Mouse (Mus musculus) lung, postnatal 0 days (tissue): ENCODE measurements around the gene Grin2b. TPM values are rescaled to one million over a fixed set of nuclear protein-coding genes. Genes with fewer than 3 reads are reported as not detected.
A peak's percentile ranks its signal among the peaks of the same experiment; 100 is the strongest.

Experiments used
- ATAC-seq: fragments of 200-750 bp; cut with Nextera tagmentation; 2 replicates; pipeline ENCODE4 v1.8.0; 2017; ENCODE audit warnings: moderate library complexity
- DNase-seq: peaks from one replicate; pipeline ENCODE4 v3.0.0-alpha.2; 2016; ENCODE audit warnings: low spot score
- H3K27ac ChIP-seq: fragments of 300-500 bp; sonication (generic); 2 replicates; pipeline ENCODE4 v1.5.1; 2014; ENCODE audit warnings: antibody characterized with exemption, mild to moderate bottlenecking, low read length, mixed read lengths
- H3K27me3 ChIP-seq: fragments of 300-500 bp; sonication (generic); replicated peaks from 2 replicates; pipeline ENCODE4 v1.6.1; 2014; ENCODE audit warnings: low read length, mixed read lengths; ENCODE audit not compliant: insufficient read depth
- H3K36me3 ChIP-seq: fragments of 300-500 bp; sonication (generic); 2 replicates; pipeline ENCODE4 v1.6.1; 2014; ENCODE audit warnings: low read length, mixed read lengths; ENCODE audit not compliant: insufficient read depth
- H3K4me1 ChIP-seq: fragments of 300-500 bp; sonication (generic); 2 replicates; pipeline ENCODE4 v1.6.1; 2014; ENCODE audit warnings: antibody characterized with exemption, low read depth, low read length, mixed read lengths; ENCODE audit not compliant: insufficient read depth
- H3K4me2 ChIP-seq: fragments of 300-500 bp; sonication (generic); replicated peaks from 2 replicates; pipeline ENCODE4 v1.6.1; 2014; ENCODE audit warnings: low read depth, mild to moderate bottlenecking, low read length, moderate library complexity, mixed read lengths
- H3K4me3 ChIP-seq: fragments of 300-500 bp; sonication (generic); 2 replicates; pipeline ENCODE4 v1.5.1; 2014; ENCODE audit warnings: low read depth, low read length
- H3K9ac ChIP-seq: fragments of 300-500 bp; sonication (generic); replicated peaks from 2 replicates; pipeline ENCODE4 v1.6.1; 2014; ENCODE audit warnings: low read depth, mild to moderate bottlenecking
- H3K9me3 ChIP-seq: fragments of 300-500 bp; sonication (generic); 2 replicates; pipeline ENCODE4 v1.6.1; 2016; ENCODE audit warnings: low read length, mixed read lengths
- CTCF ChIP-seq: IDR thresholded peaks from 2 replicates; pipeline ENCODE4 v1.5.1; 2016; ENCODE audit warnings: antibody characterized with exemption, mild to moderate bottlenecking
- EP300 ChIP-seq: IDR thresholded peaks from 2 replicates; pipeline ENCODE4 v1.6.1; 2016; ENCODE audit warnings: antibody characterized with exemption, mild to moderate bottlenecking, control low read depth
- WGBS: fragments of 180-500 bp; shearing (Covaris S2); extraction: QIAGEN DNeasy Blood & Tissue Kit; methylation state at CpG from one replicate; pipeline ENCODE4 v1.1.7; 2014; 5-methylcytosine and 5-hydroxymethylcytosine counted together
- polyA plus RNA-seq: library from polyadenylated mRNA; unstranded; fragments of >200 nt; fragmentation: Nextera tagmentation; extraction: Ambion mirVana; gene quantifications from 2 replicates; pipeline ENCODE4 v1.2.1, GENCODE M21; 2015

The Grin2b gene
- polyA plus RNA-seq: 0.50 and 0.60 TPM in 2 replicates

DNA sequence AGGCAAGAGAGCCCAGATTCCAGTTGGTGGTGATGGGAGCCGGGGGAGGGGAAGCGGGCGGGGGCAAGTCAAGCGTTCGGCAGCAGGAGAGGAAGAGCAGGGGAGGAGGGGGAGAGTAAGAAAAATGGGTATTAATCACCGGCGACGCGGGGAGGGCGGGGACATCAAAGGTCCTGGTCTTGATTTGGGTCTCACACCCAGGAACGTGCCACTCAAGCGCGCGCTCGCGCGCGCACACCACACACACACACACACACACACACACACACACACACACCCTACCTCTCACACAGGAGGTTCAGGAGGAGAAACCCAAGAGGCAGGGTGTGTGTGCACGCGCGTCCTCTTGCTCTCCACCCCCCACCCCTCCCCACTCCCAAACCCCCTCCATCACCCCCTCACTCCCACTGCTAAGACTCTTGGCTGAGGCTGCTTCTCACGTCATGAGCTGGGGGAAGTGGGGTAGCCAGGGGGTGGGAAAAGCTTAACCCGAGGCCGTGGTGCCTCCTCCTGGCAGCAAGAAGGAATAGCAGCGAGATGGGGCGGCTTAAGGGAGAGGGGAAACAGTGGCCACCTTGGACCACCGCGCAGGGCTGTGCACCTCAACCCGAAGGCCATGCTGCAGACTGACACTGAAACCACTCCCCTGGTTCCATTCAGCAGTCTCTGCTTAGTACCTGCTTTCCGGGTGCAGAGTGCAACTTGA lies at the start of gene Grin2b:
TSS of gene Grin2b (minus strand) at position 321 of the 706 bp plus-strand sequence.
- Histone ChIP-seq H3K4me1 (no peaks in the 10 kb centered on the region), H3K9me3 (no peaks in the 10 kb centered on the region), H3K36me3 (no peaks in the 10 kb centered on the region), H3K4me3 (peak within 1 kb of the TSS; percentile 32), H3K4me2 (peak within 1 kb of the TSS; percentile 51), H3K9ac (no peak within 1 kb of the TSS), H3K27ac (no peak within 1 kb of the TSS), H3K27me3 (peaks cover 14% of the 10 kb centered on the region)
- 4% methylated on average over 20 of the region's 30 CpGs for WGBS
- peak; percentile 57 for TF ChIP-seq CTCF
- TF ChIP-seq EP300: no peak
- DNase-seq (no peak), ATAC-seq (peak; percentile 43)

- DNase-seq (no peak), ATAC-seq (no peak)
- Histone ChIP-seq H3K4me1 (no peaks in the 10 kb centered on the region), H3K27me3 (no peaks in the 10 kb centered on the region), H3K9ac (no peak overlapping the region), H3K4me3 (no peak overlapping the region), H3K9me3 (no peaks in the 10 kb centered on the region), H3K36me3 (no peaks in the 10 kb centered on the region), H3K27ac (no peak overlapping the region), H3K4me2 (no peak overlapping the region)
- 83% methylated on average over 3 of the region's 3 CpGs for WGBS
- TF ChIP-seq CTCF (no peak), EP300 (no peak)
These were observed 48.6 kb upstream of the Grin2b start for GRCm38 (mm10) chr6:136221894-136222293.

DNA sequence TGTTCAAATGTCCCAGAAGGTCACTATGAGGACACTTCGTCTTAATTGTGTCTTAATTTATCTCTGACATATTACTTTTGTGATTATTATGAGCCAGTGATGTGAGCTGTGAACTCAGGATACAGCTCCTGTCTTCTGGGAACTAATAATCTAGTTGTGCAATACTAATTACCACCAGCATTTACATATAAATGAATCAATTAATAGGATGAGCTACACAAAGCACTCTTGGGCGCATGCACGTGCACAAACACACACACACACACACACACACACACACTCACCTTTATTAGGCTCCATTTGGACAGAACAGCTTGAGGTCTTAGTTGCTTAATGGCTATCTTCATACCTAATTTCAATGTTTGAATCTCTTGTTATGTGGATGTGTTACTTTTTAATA lies 37.1 kb upstream of the Grin2b start:
- TF ChIP-seq CTCF (no peak), EP300 (no peak)
- no peak overlapping the region for H3K27ac ChIP-seq
- H3K27me3 ChIP-seq: no peaks in the 10 kb centered on the region
- no peak overlapping the region for H3K4me2 ChIP-seq
- ATAC-seq (no peak), DNase-seq (no peak)
- H3K4me3 ChIP-seq: no peak overlapping the region
- no peaks in the 10 kb centered on the region for H3K4me1 ChIP-seq
- no peaks in the 10 kb centered on the region for H3K9me3 ChIP-seq
- 84% methylated on average over 3 of the region's 3 CpGs for WGBS
- H3K36me3 ChIP-seq: no peaks in the 10 kb centered on the region
- H3K9ac ChIP-seq: no peak overlapping the region

DNA sequence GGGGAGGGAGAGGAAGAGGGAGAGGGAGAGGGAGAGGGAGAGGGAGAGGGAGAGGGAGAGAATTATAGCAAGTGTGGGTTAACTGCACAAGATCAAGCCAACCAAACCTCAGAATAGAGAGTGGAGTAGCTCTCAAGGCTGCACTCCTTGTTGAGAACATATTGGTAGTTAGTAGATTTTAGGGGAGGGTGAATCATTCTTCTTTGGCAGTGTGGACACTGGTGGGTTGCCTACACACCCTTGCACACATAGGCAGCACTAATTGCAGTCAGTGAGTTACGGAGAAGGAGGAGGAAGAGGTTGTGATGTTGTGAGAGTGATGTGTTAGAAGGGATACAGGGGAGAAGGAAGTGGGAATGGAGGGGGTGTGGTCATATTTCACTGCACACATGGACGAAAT lies 26.5 kb upstream of the Grin2b start:
- H3K27ac ChIP-seq: no peak overlapping the region
- no peak overlapping the region for H3K4me3 ChIP-seq
- 82% methylated on average over 2 of the region's 2 CpGs for WGBS
- H3K9ac ChIP-seq: no peak overlapping the region
- H3K27me3 ChIP-seq: no peaks in the 10 kb centered on the region
- H3K9me3 ChIP-seq: no peaks in the 10 kb centered on the region
- ATAC-seq (no peak), DNase-seq (no peak)
- TF ChIP-seq EP300 (no peak), CTCF (no peak)
- H3K4me1 ChIP-seq: no peaks in the 10 kb centered on the region
- H3K36me3 ChIP-seq: no peaks in the 10 kb centered on the region
- no peak overlapping the region for H3K4me2 ChIP-seq

GRCm38 (mm10) chr6:136194616-136195015 lies 21.3 kb upstream of the Grin2b start:
- Histone ChIP-seq H3K9me3 (no peaks in the 10 kb centered on the region), H3K9ac (no peak overlapping the region), H3K4me2 (no peak overlapping the region), H3K4me1 (no peaks in the 10 kb centered on the region), H3K27ac (no peak overlapping the region), H3K36me3 (no peaks in the 10 kb centered on the region), H3K27me3 (no peaks in the 10 kb centered on the region), H3K4me3 (no peak overlapping the region)
- WGBS: 80% methylated on average over 5 of the region's 5 CpGs
- DNase-seq: no peak
- no peak for ATAC-seq
- no peak for TF ChIP-seq EP300
- no peak for TF ChIP-seq CTCF

DNA sequence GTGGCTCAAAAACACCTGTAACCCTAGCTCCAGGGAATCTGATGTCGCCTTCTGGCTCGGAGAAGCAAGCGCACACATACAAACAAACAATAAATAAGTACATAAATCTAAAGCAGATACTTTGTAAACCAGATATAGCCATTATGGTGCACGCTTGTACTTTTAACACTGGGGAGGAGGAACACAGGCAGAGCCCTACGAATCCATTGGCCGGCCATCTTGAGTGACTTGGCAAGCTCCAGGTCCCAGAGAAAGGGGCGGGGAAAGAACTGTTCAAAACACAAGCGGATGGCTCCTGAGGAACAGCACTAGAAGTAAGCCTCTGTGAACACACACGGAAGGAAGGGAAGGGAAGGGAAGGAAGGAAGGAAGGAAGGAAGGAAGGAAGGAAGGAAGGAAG lies 4.8 kb upstream of the Grin2b start:
- 86% methylated on average over 9 of the region's 9 CpGs for WGBS

More for the DNA sequence above, 4.8 kb upstream of the Grin2b start:
- H3K9me3 ChIP-seq: no peaks in the 10 kb centered on the region
- no peaks in the 10 kb centered on the region for H3K27me3 ChIP-seq
- no peak overlapping the region for H3K4me2 ChIP-seq
- H3K27ac ChIP-seq: no peak overlapping the region
- no peak overlapping the region for H3K4me3 ChIP-seq
- no peak overlapping the region for H3K9ac ChIP-seq
- no peaks in the 10 kb centered on the region for H3K36me3 ChIP-seq
- H3K4me1 ChIP-seq: no peaks in the 10 kb centered on the region
- no peak for TF ChIP-seq EP300
- no peak for TF ChIP-seq CTCF
- DNase-seq (no peak), ATAC-seq (no peak)
